Comparison of ENCODE assay signal across 11 mouse cellular contexts in genomic region chr9:121239571-121239970, GRCm38 (mm10). TPM values are rescaled to one million over a fixed set of nuclear protein-coding genes. Genes with fewer than 3 reads are reported as not detected.
DNase-seq lines count a peak whose midpoint lies in the region.
"Had no signal": no experiment of that assay in that cellular context is flagged by ENCODE, and none has a peak within 500 bp of the region (broad histone marks: within the 10 kb centered on the region; RNA-seq: fewer than 3 reads in every experiment).

No protein-coding gene starts in this region.

- intact Hi-C loops in heart, postnatal 25 days (cut with DNase I) = no loop called here
- intact Hi-C loops in left cerebral cortex, postnatal 14 days (cut with DNase I) = no loop called here
- intact Hi-C loops in left cerebral cortex, postnatal 4 days (cut with DNase I) = no loop called here

- peak; percentile 0 for DNase-seq in heart, adult 9 months (ENCODE audit: low spot score in 2 of 2)
- no peak for DNase-seq in heart, postnatal 25 days (ENCODE audit: low spot score)
- DNase-seq in left cerebral cortex, postnatal 14 days (ENCODE audit: low spot score in 2 of 2) = peak; percentile 0 to 1
- DNase-seq in left cerebral cortex, postnatal 4 days = no peak
- peak; percentile 11 to 17 for DNase-seq in right cerebral cortex, postnatal 10 days (ENCODE audit: low spot score in 2 of 2)
- no peak for DNase-seq in right cerebral cortex, postnatal 25 days
- DNase-seq: adrenal gland, postnatal 25 days; gastrocnemius, adult 2 months; layer of hippocampus, adult 9-11 months; liver, embryonic 13.5 days; lung, adult 2 months had no signal

RNA-seq across cellular contexts. Expression of gene Ulk4, which starts 37.4 kb away (rescaled TPM):
- under 1 TPM; 0.21 to 0.48 TPM for total RNA-seq in heart, postnatal 25 days (2021)
- total RNA-seq in left cerebral cortex, postnatal 14 days (2021) = 1 to 10 TPM; 8.8 to 8.9 TPM
- total RNA-seq in left cerebral cortex, postnatal 4 days (2021) = 1 to 10 TPM; 7.9 to 8.0 TPM

RNA-seq across cellular contexts. Expression of gene Trak1, which starts 57.7 kb away (rescaled TPM):
- 100 to 1,000 TPM; 309 to 322 TPM for total RNA-seq in heart, postnatal 25 days (2021)
- total RNA-seq in left cerebral cortex, postnatal 14 days (2021) = 100 to 1,000 TPM; 217 to 226 TPM
- total RNA-seq in left cerebral cortex, postnatal 4 days (2021) = 100 to 1,000 TPM; 208 to 215 TPM

Comparison
In these comparisons a context has a peak if more than half of its experiments do, and no peak if none do; other contexts are left out.
1. DNase-seq: peak in heart, adult 9 months (2 of 2), left cerebral cortex, postnatal 14 days (2 of 2) and right cerebral cortex, postnatal 10 days (2 of 2); none in heart, postnatal 25 days (single experiment), left cerebral cortex, postnatal 4 days (single experiment) and right cerebral cortex, postnatal 25 days (single experiment).
2. RNA of gene Ulk4, which starts 37.4 kb away (total RNA-seq): 8.8 to 8.9 TPM in left cerebral cortex, postnatal 14 days and 7.9 to 8.0 TPM in left cerebral cortex, postnatal 4 days; 0.21 to 0.48 TPM in heart, postnatal 25 days; every median in the first group is over 4 times any median in the second.